Mouse (Mus musculus) B cell, adult 2 months (primary cell): ENCODE measurements around the gene Sgcd.

Experiments used
- DNase-seq, 2 experiments: peaks; one replicate each; pipeline ENCODE4 v3.0.0; 2022

Gene Sgcd

GRCm38 (mm10) chr11:47250301-47250700 is 738.5 kb downstream of the Sgcd start:
- DNase-seq, result no peak

- DNase-seq, result no peak
Observed at GRCm38 (mm10) chr11:47248345-47248893, 740.4 kb downstream of the Sgcd start.

GRCm38 (mm10) chr11:47247703-47248344 is 740.9 kb downstream of the Sgcd start:
- no peak for DNase-seq

GRCm38 (mm10) chr11:47242401-47242800 is 746.4 kb downstream of the Sgcd start:
- DNase-seq, result no peak

- no peak for DNase-seq
Observed at GRCm38 (mm10) chr11:47228222-47228621, 760.5 kb downstream of the Sgcd start.

GRCm38 (mm10) chr11:47224148-47224547 is 764.6 kb downstream of the Sgcd start:
- no peak for DNase-seq

- DNase-seq, result no peak
Observed at GRCm38 (mm10) chr11:47211531-47211930, 777.2 kb downstream of the Sgcd start.

- DNase-seq, result no peak
Observed at GRCm38 (mm10) chr11:47206461-47206860, 782.3 kb downstream of the Sgcd start.

GRCm38 (mm10) chr11:47199106-47199505 is 789.7 kb downstream of the Sgcd start:
- DNase-seq, result no peak

- no peak for DNase-seq
Observed at GRCm38 (mm10) chr11:47188556-47188955, 800.2 kb downstream of the Sgcd start.

GRCm38 (mm10) chr11:47174977-47175376 is 813.8 kb downstream of the Sgcd start:
- DNase-seq, result no peak

- DNase-seq, result no peak
Observed at GRCm38 (mm10) chr11:47170926-47171625, 817.7 kb downstream of the Sgcd start.

GRCm38 (mm10) chr11:47167376-47167775 is 821.4 kb downstream of the Sgcd start:
- DNase-seq, result no peak

GRCm38 (mm10) chr11:47158089-47158488 is 830.7 kb downstream of the Sgcd start:
- DNase-seq, result no peak

- no peak for DNase-seq
Observed at GRCm38 (mm10) chr11:47156730-47157693, 831.8 kb downstream of the Sgcd start.

GRCm38 (mm10) chr11:47154837-47155430 is 833.8 kb downstream of the Sgcd start:
- DNase-seq, result no peak

- DNase-seq, result peak; percentile 9 to 24
Observed at GRCm38 (mm10) chr11:47149607-47150006, 839.2 kb downstream of the Sgcd start.

GRCm38 (mm10) chr11:47139867-47140266 is 848.9 kb downstream of the Sgcd start:
- DNase-seq, result no peak

GRCm38 (mm10) chr11:47139271-47139670 is 849.5 kb downstream of the Sgcd start:
- no peak for DNase-seq

- no peak for DNase-seq
Observed at GRCm38 (mm10) chr11:47132410-47132809, 856.4 kb downstream of the Sgcd start.

- no peak for DNase-seq
Observed at GRCm38 (mm10) chr11:47130432-47130831, 858.3 kb downstream of the Sgcd start.

GRCm38 (mm10) chr11:47129992-47130391 is 858.8 kb downstream of the Sgcd start:
- DNase-seq, result no peak

- no peak for DNase-seq
Observed at GRCm38 (mm10) chr11:47129166-47129565, 859.6 kb downstream of the Sgcd start.
